Mouse (Mus musculus) thymus, adult 2 months (tissue): ENCODE measurements around the gene Mitf.

Experiments used
- CTCF ChIP-seq: fragments of 200-500 bp; IDR thresholded peaks from 2 replicates; pipeline ENCODE4 v1.5.1; 2012; ENCODE audit warnings: mild to moderate bottlenecking, control low read depth, low read length, moderate library complexity, borderline replicate concordance; ENCODE audit not compliant: control insufficient read depth, poor library complexity, insufficient read depth; ENCODE audit errors: extremely low read depth
- POLR2A ChIP-seq: fragments of 200-500 bp; IDR thresholded peaks from 2 replicates; pipeline ENCODE4 v1.6.1; 2012; ENCODE audit warnings: mild to moderate bottlenecking, low read length, control low read depth, moderate library complexity; ENCODE audit not compliant: control insufficient read depth, poor library complexity, insufficient read depth; ENCODE audit errors: extremely low read depth

GRCm38 (mm10) chr6:98041795-98042194 is 234.9 kb downstream of the Mitf start:
- no peak for TF ChIP-seq CTCF
- no peak for TF ChIP-seq POLR2A
